Mouse (Mus musculus) MEL (cell line): ENCODE data around the gene Nos1ap. TPM values are rescaled to one million over a fixed set of nuclear protein-coding genes. Genes with fewer than 3 reads are reported as not detected.

Experiments used
- DNase-seq: peaks from one replicate; pipeline ENCODE4 v3.0.0; 2011; ENCODE audit warnings: low read depth, low spot score
- H3K27ac ChIP-seq: 2 replicates; pipeline ENCODE4 v1.5.1; 2012; ENCODE audit warnings: low read depth, mild to moderate bottlenecking, control low read depth, low read length, moderate library complexity; ENCODE audit not compliant: control insufficient read depth
- H3K27me3 ChIP-seq, 2 experiments: fragments of 150-350 bp in 1 of 2; sonication (generic) in 1 of 2; 2 replicates each; pipeline ENCODE4 v1.6.1; 2012; ENCODE audit warnings: low read length in 2 of 2, mild to moderate bottlenecking in 2 of 2, improper control_type of control experiment in 1 of 2, moderate library complexity in 1 of 2; ENCODE audit not compliant: insufficient read depth in 2 of 2, control insufficient read depth in 1 of 2
- H3K36me3 ChIP-seq, 2 experiments: 2 replicates each; pipeline ENCODE4 v1.6.1; 2012 to 2014; ENCODE audit warnings: low read length in 2 of 2, improper control_type of control experiment in 1 of 2, inconsistent platforms in 1 of 2, mild to moderate bottlenecking in 1 of 2; ENCODE audit not compliant: insufficient read depth in 2 of 2, control insufficient read depth in 1 of 2
- H3K4me1 ChIP-seq, 2 experiments: fragments of 150-350 bp in 1 of 2; sonication (generic) in 1 of 2; 2 replicates each; pipeline ENCODE4 v1.6.1; 2012; ENCODE audit warnings: low read length in 2 of 2, improper control_type of control experiment in 1 of 2, mild to moderate bottlenecking in 1 of 2; ENCODE audit not compliant: insufficient read depth in 2 of 2, control insufficient read depth in 1 of 2
- H3K4me3 ChIP-seq, 2 experiments: fragments of 150-350 bp in 1 of 2; sonication (generic) in 1 of 2; 2 replicates each; pipeline ENCODE4 v1.5.1; 2012; ENCODE audit warnings: low read depth in 2 of 2, low read length in 2 of 2, mild to moderate bottlenecking in 2 of 2, moderate library complexity in 2 of 2, control low read depth in 1 of 2, improper control_type of control experiment in 1 of 2; ENCODE audit not compliant: control insufficient read depth in 1 of 2, insufficient read depth in 1 of 2
- H3K79me2 ChIP-seq: 2 replicates; pipeline ENCODE4 v1.6.1; 2012; ENCODE audit warnings: mild to moderate bottlenecking, low read length, moderate library complexity; ENCODE audit not compliant: control insufficient read depth, poor library complexity, insufficient read depth
- H3K9ac ChIP-seq: 2 replicates; pipeline ENCODE4 v1.6.1; 2012; ENCODE audit warnings: low read depth, mild to moderate bottlenecking, control low read depth, low read length, moderate library complexity; ENCODE audit not compliant: control insufficient read depth, poor library complexity, severe bottlenecking
- H3K9me3 ChIP-seq: fragments of 150-350 bp; sonication (generic); replicated peaks from 2 replicates; pipeline ENCODE4 v1.6.1; 2012; ENCODE audit warnings: mild to moderate bottlenecking, low read length, improper control_type of control experiment, moderate library complexity; ENCODE audit not compliant: insufficient read depth
- BHLHE40 ChIP-seq: IDR thresholded peaks from 2 replicates; pipeline ENCODE4 v1.6.1; 2012; ENCODE audit warnings: low read depth, mild to moderate bottlenecking, inconsistent platforms, low read length, improper control_type of control experiment, borderline replicate concordance
- CHD1 ChIP-seq: IDR thresholded peaks from 2 replicates; pipeline ENCODE4 v1.6.1; 2012; ENCODE audit warnings: low read depth, mild to moderate bottlenecking, inconsistent platforms, low read length, improper control_type of control experiment
- CTCF ChIP-seq, 3 experiments: IDR thresholded peaks in 2 of 3; conservative IDR thresholded peaks in 1 of 3; 2 replicates each; pipeline ENCODE4 v1.5.1; 2011 to 2012; ENCODE audit warnings: low read length in 3 of 3, low read depth in 2 of 3, mild to moderate bottlenecking in 2 of 3, improper control_type of control experiment in 1 of 3, inconsistent platforms in 1 of 3, mixed read lengths in 1 of 3, moderate library complexity in 1 of 3; ENCODE audit not compliant: control insufficient read depth in 1 of 3, insufficient read depth in 1 of 3, poor library complexity in 1 of 3, severe bottlenecking in 1 of 3
- ELF1 ChIP-seq: IDR thresholded peaks from 2 replicates; pipeline ENCODE4 v1.6.1; 2014; ENCODE audit warnings: low read depth, mild to moderate bottlenecking, inconsistent platforms, low read length, improper control_type of control experiment, moderate library complexity
- EP300 ChIP-seq, 2 experiments: IDR thresholded peaks; 2 replicates each; pipeline ENCODE4 v1.6.1; 2011; ENCODE audit warnings: improper control_type of control experiment in 2 of 2, low read length in 2 of 2, low read depth in 1 of 2, mild to moderate bottlenecking in 1 of 2
- GATA1 ChIP-seq: IDR thresholded peaks from 2 replicates; pipeline ENCODE4 v1.6.1; 2011; ENCODE audit warnings: low read depth, low read length, improper control_type of control experiment
- JUND ChIP-seq: IDR thresholded peaks from 2 replicates; pipeline ENCODE4 v1.6.1; 2011; ENCODE audit warnings: low read depth, mild to moderate bottlenecking, improper control_type of control experiment, low read length
- MXI1 ChIP-seq: IDR thresholded peaks from 2 replicates; pipeline ENCODE4 v1.6.1; 2011; ENCODE audit warnings: mild to moderate bottlenecking, low read depth, low read length, improper control_type of control experiment
- POLR2AphosphoS2 ChIP-seq: IDR thresholded peaks from 2 replicates; pipeline ENCODE4 v1.6.1; 2011; ENCODE audit warnings: low read length, improper control_type of control experiment
- POLR2AphosphoS5 ChIP-seq: IDR thresholded peaks from 2 replicates; pipeline ENCODE4 v1.6.1; 2012; ENCODE audit warnings: low read depth, borderline replicate concordance, mild to moderate bottlenecking, inconsistent platforms, low read length, moderate library complexity, mixed read lengths
- RCOR1 ChIP-seq: IDR thresholded peaks from 2 replicates; pipeline ENCODE4 v1.6.1; 2012; ENCODE audit warnings: low read depth, mild to moderate bottlenecking, inconsistent platforms, low read length, improper control_type of control experiment
- TBP ChIP-seq: IDR thresholded peaks from 2 replicates; pipeline ENCODE4 v1.8.0; 2011; ENCODE audit warnings: low read depth, low read length, improper control_type of control experiment
- TCF12 ChIP-seq: IDR thresholded peaks from 2 replicates; pipeline ENCODE4 v1.6.1; 2014; ENCODE audit warnings: low read depth, mild to moderate bottlenecking, inconsistent platforms, low read length, improper control_type of control experiment, moderate library complexity
- ZC3H11A ChIP-seq: IDR thresholded peaks from 2 replicates; pipeline ENCODE4 v1.6.1; 2012; ENCODE audit warnings: low read depth, mild to moderate bottlenecking, inconsistent platforms, low read length, improper control_type of control experiment
- ZMIZ1 ChIP-seq: IDR thresholded peaks from 2 replicates; pipeline ENCODE4 v1.6.1; 2012; ENCODE audit warnings: low read depth, mild to moderate bottlenecking, inconsistent platforms, low read length, improper control_type of control experiment, moderate library complexity
- ZNF384 ChIP-seq: IDR thresholded peaks from 2 replicates; pipeline ENCODE4 v1.6.1; 2012; ENCODE audit warnings: low read depth, mild to moderate bottlenecking, inconsistent platforms, low read length, improper control_type of control experiment
- polyA plus RNA-seq, 2 experiments: library from polyadenylated mRNA; stranded (reverse) in 1 of 2; unstranded in 1 of 2; fragments of >175 nt in 1 of 2; fragments of >200 nt in 1 of 2; gene quantifications; 2 replicates each; pipeline versions ENCODE4 v1.2.1 to v1.2.4; 2012; ENCODE audit warnings: low replicate concordance in 2 of 2, low read depth in 1 of 2; ENCODE audit not compliant: insufficient read length in 2 of 2, insufficient read depth in 1 of 2, missing spikeins in 1 of 2
- total RNA-seq: library from RNA; depleted of rRNA; stranded (reverse); fragments of 300-350 nt; gene quantifications from 2 replicates; pipeline ENCODE4 v1.2.3, GENCODE M21; 2012

Nos1ap gene
- total and polyA plus RNA-seq, 3 experiments: 0.62 to 2.4 TPM; not detected in 1

DNA sequence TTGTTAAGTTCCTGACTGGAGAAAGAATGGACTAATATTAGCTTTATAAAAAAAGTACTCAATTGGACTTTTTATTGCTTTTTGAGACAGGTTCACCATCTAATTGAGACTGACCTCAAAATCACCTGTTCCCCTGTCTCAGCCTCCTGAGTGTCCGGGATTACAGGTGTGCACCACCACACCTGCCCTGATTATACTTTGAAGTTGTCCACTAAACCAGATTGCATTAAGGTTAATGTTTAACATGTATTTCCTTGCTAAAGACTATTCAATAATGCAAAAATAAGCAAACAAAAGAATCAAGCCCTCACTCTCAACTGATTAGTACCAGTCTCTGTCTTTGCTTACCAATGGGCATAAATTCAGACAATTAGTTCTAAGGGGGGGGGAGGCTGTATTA is 74.2 kb downstream of the Nos1ap start:
- no peak overlapping the region for H3K27ac ChIP-seq
- H3K79me2 ChIP-seq: no peaks in the 10 kb centered on the region
- no peaks in the 10 kb centered on the region; a peak in 1 of 4 replicates for H3K4me1 ChIP-seq
- no peak overlapping the region for H3K4me3 ChIP-seq
- no peaks in the 10 kb centered on the region for H3K27me3 ChIP-seq
- no peak overlapping the region for H3K9ac ChIP-seq
- no peaks in the 10 kb centered on the region; a peak in 1 of 4 replicates for H3K36me3 ChIP-seq
- DNase-seq: no peak
- TF ChIP-seq ELF1: no peak
- no peak for TF ChIP-seq CHD1
- no peak for TF ChIP-seq EP300 (IDR thresholded peaks at IDR 0.05; ENCODE audit: low read depth in 1 of 2, low read length in 2 of 2)
- TF ChIP-seq JUND: no peak
- no peaks in the 10 kb centered on the region for H3K9me3 ChIP-seq

- Histone ChIP-seq H3K36me3 (no peaks in the 10 kb centered on the region; a peak in 1 of 4 replicates), H3K4me3 (no peak overlapping the region), H3K9ac (no peak overlapping the region), H3K79me2 (no peaks in the 10 kb centered on the region), H3K27me3 (no peaks in the 10 kb centered on the region), H3K27ac (no peak overlapping the region), H3K9me3 (no peaks in the 10 kb centered on the region), H3K4me1 (no peaks in the 10 kb centered on the region; a peak in 1 of 4 replicates)
- TF ChIP-seq JUND (no peak), ZC3H11A (no peak), ZMIZ1 (no peak), ZNF384 (no peak), BHLHE40 (no peak), RCOR1 (no peak), CTCF (IDR thresholded peaks at IDR 0.05 in 2 of 3, conservative IDR thresholded peaks at IDR 0.05 in 1 of 3; ENCODE audit: control insufficient read depth in 1 of 3, insufficient read depth in 1 of 3, low read depth in 2 of 3, low read length in 3 of 3, poor library complexity in 1 of 3, severe bottlenecking in 1 of 3) (no peak), MXI1 (no peak), TCF12 (no peak), GATA1 (no peak), POLR2AphosphoS5 (no peak), TBP (no peak), POLR2AphosphoS2 (no peak)
- no peak for DNase-seq
Observed at GRCm38 (mm10) chr1:170514226-170514625, 75.4 kb downstream of the Nos1ap start.
